Comparison of ENCODE assay signal across 8 mouse cellular contexts in the genomic region with DNA sequence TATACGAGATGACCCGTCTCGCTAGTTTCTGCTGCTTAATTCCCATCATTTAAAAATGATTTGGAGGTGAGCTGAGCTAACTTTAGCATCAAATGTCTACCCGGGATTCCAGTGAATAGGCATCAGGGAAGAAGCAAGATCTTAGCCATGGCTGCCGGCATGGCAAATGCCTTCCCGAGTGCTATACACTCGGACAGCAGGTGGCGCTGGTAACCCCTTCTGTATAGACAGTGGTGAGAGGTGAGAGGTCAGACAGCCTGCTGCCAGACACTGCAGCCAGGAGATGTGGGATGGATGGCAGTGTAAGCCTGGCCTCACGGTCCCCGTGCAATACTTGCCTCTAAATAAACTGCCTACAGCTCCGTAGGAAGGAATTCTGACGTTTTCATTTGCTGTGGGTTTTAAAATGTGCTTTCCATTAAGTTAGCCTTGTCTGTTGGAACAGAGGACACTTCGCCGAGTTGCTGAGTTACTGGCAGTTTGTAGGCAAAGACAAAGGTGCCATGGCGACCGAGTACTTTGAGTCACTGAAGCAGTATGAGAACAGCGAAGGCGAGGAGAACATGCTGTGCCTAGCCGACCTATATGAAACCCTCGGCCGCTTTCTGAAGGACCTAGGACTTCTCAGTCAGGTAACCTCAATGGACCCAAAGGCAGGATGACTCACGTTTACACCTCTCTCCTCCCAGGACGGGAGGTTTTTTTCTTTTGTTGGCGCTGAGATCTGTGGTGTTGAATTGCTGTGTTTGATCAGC. TPM values are rescaled to one million over a fixed set of nuclear protein-coding genes. Genes with fewer than 3 reads are reported as not detected.
A peak's percentile ranks its signal among the peaks of the same experiment; 100 is the strongest.
DNase-seq lines count a peak whose midpoint lies in the region; ATAC-seq and TF ChIP-seq lines count a peak whose summit lies in the region.

No protein-coding gene starts in this region.

- WGBS in forebrain, embryonic 12.5 days = 52% methylated on average over 24 of the region's 24 CpGs
- WGBS in small intestine, adult 2 months = 48% methylated on average over 24 of the region's 24 CpGs

- peak; percentile 46 for DNase-seq in cerebellum, adult 11 months
- DNase-seq in brain, embryonic 14.5 days (ENCODE audit: low read depth) = peak; percentile 68
- DNase-seq in layer of hippocampus, postnatal 25 days (ENCODE audit: extremely low spot score in 1 of 2, low spot score in 1 of 2) = peak; percentile 38 to 83
- peak; percentile 87 for DNase-seq in lung, postnatal 36 days

- no peaks in the 10 kb centered on the region for H3K4me1 ChIP-seq in forebrain, embryonic 12.5 days
- H3K4me1 ChIP-seq in small intestine, adult 2 months (ENCODE audit: control insufficient read depth, insufficient read depth, insufficient read length, low read length) = no peaks in the 10 kb centered on the region

- no peak overlapping the region for H3K9ac ChIP-seq in forebrain, embryonic 12.5 days

- H3K4me2 ChIP-seq in forebrain, embryonic 12.5 days = no peak overlapping the region

- TF ChIP-seq CTCF in brain, embryonic 14.5 days (IDR thresholded peaks at IDR 0.05; ENCODE audit: borderline replicate concordance, extremely low read depth, insufficient read depth, insufficient read length) = peak; percentile 76
- TF ChIP-seq CTCF in small intestine, adult 2 months (IDR thresholded peaks at IDR 0.05; ENCODE audit: extremely low read depth, insufficient read length, insufficient replicate concordance, low read depth, low read length) = peak; percentile 82; the same call in 1 of the 2 replicates

- ATAC-seq in cerebellum, adult (ENCODE audit: insufficient number of reproducible peaks, low FRiP score, low TSS enrichment) = no peak
- ATAC-seq in forebrain, embryonic 12.5 days (ENCODE audit: low FRiP score) = peak; percentile 46; the same call in 1 of the 2 replicates
- ATAC-seq in hematopoietic stem cell, adult 5-6 weeks (replicated peaks in 1 of 2; ENCODE audit: insufficient read depth in 1 of 2, low FRiP score in 2 of 2, low TSS enrichment in 1 of 2, low read depth in 1 of 2, poor library complexity in 2 of 2, severe bottlenecking in 2 of 2) = peak; percentile 90 to 95

- no peak overlapping the region for H3K27ac ChIP-seq in forebrain, embryonic 12.5 days
- no peak overlapping the region for H3K27ac ChIP-seq in small intestine, adult 2 months (ENCODE audit: insufficient read depth, low read depth, low read length)

- peaks cover 9% of the 10 kb centered on the region for H3K36me3 ChIP-seq in forebrain, embryonic 12.5 days (replicated peaks)
- H3K36me3 ChIP-seq in small intestine, adult 2 months (ENCODE audit: control insufficient read depth, insufficient read depth, low read length) = no peaks in the 10 kb centered on the region; the same call in 1 of the 2 replicates

- no peak overlapping the region for H3K4me3 ChIP-seq in forebrain, embryonic 12.5 days (replicated peaks)
- no peak overlapping the region for H3K4me3 ChIP-seq in small intestine, adult 2 months (ENCODE audit: low read depth, low read length)

- H3K9me3 ChIP-seq in forebrain, embryonic 12.5 days = no peaks in the 10 kb centered on the region

- H3K27me3 ChIP-seq in forebrain, embryonic 12.5 days = no peaks in the 10 kb centered on the region
- H3K27me3 ChIP-seq in small intestine, adult 2 months (ENCODE audit: control insufficient read depth, insufficient read depth, low read length) = no peaks in the 10 kb centered on the region

- no peak for TF ChIP-seq POLR2A in brain, embryonic 14.5 days (IDR thresholded peaks at IDR 0.05; ENCODE audit: borderline replicate concordance, extremely low read depth, insufficient read depth, insufficient read length, poor library complexity, severe bottlenecking)
- TF ChIP-seq POLR2A in small intestine, adult 2 months (IDR thresholded peaks at IDR 0.05; ENCODE audit: low read depth, low read length) = 0 out of 2 replicates have a peak, but pooled peaks have one; percentile 10

RNA-seq across cellular contexts. Expression of gene Gm28305, which starts 5.0 kb away (rescaled TPM):
- polyA plus RNA-seq in brain, embryonic 14.5 days (2012; rRNA removed) = not detected in 2 replicates
- polyA plus RNA-seq in forebrain, embryonic 12.5 days (2016; fragmentation: Nextera tagmentation; extraction: Ambion mirVana) = not detected in 2 replicates
- not detected in 2 replicates for total RNA-seq in hematopoietic stem cell, adult 5-6 weeks (2017)
- not detected for total RNA-seq in layer of hippocampus, postnatal 25 days (2021)
- not detected in 2 replicates for polyA plus RNA-seq in small intestine, adult 2 months (2012; rRNA removed)

RNA-seq across cellular contexts. Expression of gene Uba5, which starts 27.5 kb away (rescaled TPM):
- 68.8 and 69.7 TPM in 2 replicates for polyA plus RNA-seq in brain, embryonic 14.5 days (2012; rRNA removed)
- polyA plus RNA-seq in forebrain, embryonic 12.5 days (2016; fragmentation: Nextera tagmentation; extraction: Ambion mirVana) = 61.3 and 62.6 TPM in 2 replicates
- 28.6 and 41.3 TPM in 2 replicates for total RNA-seq in hematopoietic stem cell, adult 5-6 weeks (2017)
- 10 to 100 TPM; 41.1 to 41.3 TPM for total RNA-seq in layer of hippocampus, postnatal 25 days (2021)
- polyA plus RNA-seq in small intestine, adult 2 months (2012; rRNA removed) = 8.2 and 10.6 TPM in 2 replicates

RNA-seq across cellular contexts. Expression of gene Acad11, which starts 27.7 kb away (rescaled TPM):
- polyA plus RNA-seq in brain, embryonic 14.5 days (2012; rRNA removed) = 8.1 and 8.6 TPM in 2 replicates
- polyA plus RNA-seq in forebrain, embryonic 12.5 days (2016; fragmentation: Nextera tagmentation; extraction: Ambion mirVana) = 7.4 and 7.6 TPM in 2 replicates
- total RNA-seq in hematopoietic stem cell, adult 5-6 weeks (2017) = 22.4 and 22.8 TPM in 2 replicates
- total RNA-seq in layer of hippocampus, postnatal 25 days (2021) = 10 to 100 TPM; 22.1 to 24.3 TPM
- polyA plus RNA-seq in small intestine, adult 2 months (2012; rRNA removed) = 26.8 and 54.6 TPM in 2 replicates

RNA-seq across cellular contexts. Expression of gene Nphp3, which starts 33.1 kb away (rescaled TPM):
- polyA plus RNA-seq in brain, embryonic 14.5 days (2012; rRNA removed) = 10.2 and 11.3 TPM in 2 replicates
- 6.2 and 6.6 TPM in 2 replicates for polyA plus RNA-seq in forebrain, embryonic 12.5 days (2016; fragmentation: Nextera tagmentation; extraction: Ambion mirVana)
- 2.9 and 5.0 TPM in 2 replicates for total RNA-seq in hematopoietic stem cell, adult 5-6 weeks (2017)
- 1 to 10 TPM; 5.5 to 8.9 TPM for total RNA-seq in layer of hippocampus, postnatal 25 days (2021)
- polyA plus RNA-seq in small intestine, adult 2 months (2012; rRNA removed) = 1.8 and 3.5 TPM in 2 replicates
